Mouse (Mus musculus): Measurements from ENCODE around the gene Olfr555.
"Not testable (repeated sequence)": the region's sequence is repeated elsewhere in the genome, so short reads cannot be mapped to it uniquely, and the experiment has no call there.

Gene Olfr555

DNA sequence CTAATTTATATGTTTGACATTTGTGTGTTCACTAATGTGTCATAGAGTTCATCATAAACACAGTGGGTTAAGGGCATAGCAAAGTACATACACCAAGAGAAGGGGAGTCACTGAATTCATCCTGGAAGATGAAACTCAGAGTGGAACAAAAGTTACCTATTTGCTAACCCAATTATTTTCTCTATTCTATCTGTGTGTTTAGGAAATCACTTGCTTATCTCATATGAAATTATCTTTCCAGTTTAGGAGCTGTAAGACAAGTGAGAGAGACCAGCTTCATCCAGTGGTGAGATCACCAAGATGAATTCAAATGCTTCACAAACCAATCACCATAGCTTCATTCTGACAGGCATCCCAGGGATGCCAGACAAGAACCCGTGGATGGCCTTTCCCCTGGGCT, at the start of gene Olfr555:
Gene Olfr555 (plus strand): TSS at position 301 of the 400 bp plus-strand sequence.
- DNase-seq (ENCODE audit: low spot score), result no peak

DNA sequence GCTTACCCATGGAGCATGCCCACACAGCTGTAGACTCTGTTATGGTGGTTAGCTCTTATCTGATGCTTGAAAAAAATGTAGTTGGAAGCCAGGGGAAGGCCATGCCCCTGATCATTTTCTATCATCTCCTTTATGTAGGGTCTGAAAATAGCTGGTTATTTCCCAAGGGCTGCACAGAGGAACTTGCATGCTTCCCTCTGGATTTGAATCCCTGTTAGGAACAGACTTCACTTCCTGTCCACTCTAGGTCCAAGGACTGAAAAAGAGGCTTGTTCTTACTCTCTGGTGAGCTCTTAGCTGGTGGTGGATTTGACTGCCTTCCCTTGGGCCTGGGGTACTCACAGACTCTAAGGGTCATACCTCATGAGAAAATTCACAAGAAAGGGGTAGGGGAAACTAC, 40.5 kb upstream of the Olfr555 start, which contains the start of gene Olfr553:
Gene Olfr553 (minus strand): TSS at position 101 of the 400 bp plus-strand sequence.
- DNase-seq (ENCODE audit: low spot score), result no peak

DNA sequence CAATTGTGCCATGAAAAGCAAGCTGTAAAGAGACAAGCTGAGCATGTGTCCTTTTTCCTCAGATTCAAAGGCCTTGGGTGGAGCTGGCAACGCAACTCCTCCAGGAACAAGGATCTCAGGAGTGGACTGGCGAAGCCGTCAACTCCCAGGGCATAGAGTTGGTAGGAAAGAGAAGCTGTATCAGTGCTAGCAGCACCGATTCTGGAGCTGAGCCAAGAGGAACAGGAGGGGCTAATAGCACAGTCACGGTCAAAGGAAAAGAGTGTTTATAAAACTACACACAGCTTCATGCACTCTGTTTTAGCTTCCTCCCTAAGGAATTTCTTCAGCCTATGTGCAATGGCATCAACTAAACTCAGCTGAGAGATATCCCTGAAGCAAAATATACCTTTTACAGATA, 39.0 kb upstream of the Olfr555 start:
- no peak for DNase-seq (ENCODE audit: low spot score)

DNA sequence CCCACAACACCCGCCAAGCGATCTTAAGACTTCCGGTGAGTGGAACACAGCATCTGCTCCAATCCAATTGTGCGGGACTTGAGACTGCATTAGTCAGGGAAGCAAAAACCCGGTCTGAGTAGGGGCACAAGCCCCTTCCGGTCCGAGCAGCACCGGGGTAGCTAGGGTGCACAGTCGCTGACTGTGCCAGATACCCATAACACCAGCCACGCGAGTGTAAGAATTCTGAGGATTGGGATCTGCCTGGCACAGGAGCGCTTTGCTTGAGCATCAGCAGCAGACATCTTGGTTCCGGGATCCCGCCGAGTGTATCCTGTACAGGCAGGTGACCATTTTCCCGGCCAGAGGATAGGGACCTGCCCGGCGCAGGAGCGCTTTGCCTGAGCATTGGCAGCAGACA, 38.3 kb upstream of the Olfr555 start:
- not testable (repeated sequence) for DNase-seq (ENCODE audit: low spot score)

DNA sequence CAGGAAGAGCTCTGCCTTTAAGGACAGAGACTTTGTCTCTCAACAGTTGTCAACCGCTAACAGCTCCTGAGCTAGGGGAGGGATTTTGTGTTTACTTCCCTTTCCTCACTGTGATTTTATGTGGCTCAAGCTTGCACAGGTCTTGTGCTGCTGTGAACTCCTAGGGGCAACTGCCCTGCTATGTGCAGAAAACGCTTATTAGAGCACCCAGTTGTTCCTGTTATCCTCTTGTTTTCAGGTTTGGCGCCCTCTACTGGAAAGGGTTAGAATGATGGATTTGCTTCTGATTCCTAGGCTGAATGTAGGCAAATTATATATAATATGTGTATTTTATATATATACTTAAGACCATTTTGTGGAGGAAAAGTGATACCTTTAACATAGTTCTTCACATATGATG, 22.0 kb upstream of the Olfr555 start:
- DNase-seq (ENCODE audit: low spot score), result peak; percentile 51

DNA sequence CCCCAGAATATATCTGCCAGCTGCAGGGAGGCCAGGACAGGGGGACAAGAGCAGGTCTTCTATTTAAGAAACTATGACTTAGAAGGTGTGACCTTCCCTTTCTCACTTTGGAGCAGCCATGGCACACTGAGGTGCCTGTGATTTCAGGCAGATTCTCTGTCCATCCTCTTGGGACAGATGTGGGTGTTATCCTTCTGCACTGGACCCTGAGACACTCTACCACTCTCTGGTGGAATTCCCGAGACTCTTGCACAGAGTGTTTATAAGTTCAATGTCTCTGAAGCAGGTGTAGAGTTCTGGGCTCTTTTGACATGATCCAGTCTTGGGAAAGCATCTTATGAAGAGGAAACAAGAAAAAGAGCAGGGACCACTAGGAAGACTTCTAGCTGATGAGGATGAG, 20.5 kb upstream of the Olfr555 start, which contains the start of gene Olfr554:
Gene Olfr554 (plus strand): TSS at position 301 of the 400 bp plus-strand sequence.
- DNase-seq (ENCODE audit: low spot score), result no peak

DNA sequence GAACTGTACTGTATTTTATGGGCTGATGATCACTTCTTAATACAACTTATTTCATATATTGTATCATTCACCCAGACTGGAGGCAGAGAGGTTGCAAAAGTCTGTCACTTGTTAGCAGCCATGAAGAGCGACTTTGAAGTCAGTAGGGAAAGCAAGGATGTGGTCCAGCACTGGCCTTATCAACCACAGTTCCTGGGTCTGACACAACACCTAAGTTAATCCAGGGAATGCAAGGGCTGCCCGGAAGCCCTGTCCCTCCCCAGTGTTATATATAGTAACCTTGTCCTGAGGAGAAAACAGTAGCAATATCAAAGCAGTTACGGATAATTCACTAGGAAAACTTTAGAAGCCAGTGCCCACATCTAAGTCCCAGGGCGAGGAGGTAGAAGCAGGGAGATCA, 13.7 kb upstream of the Olfr555 start:
- not testable (repeated sequence) for DNase-seq (ENCODE audit: low spot score)

DNA sequence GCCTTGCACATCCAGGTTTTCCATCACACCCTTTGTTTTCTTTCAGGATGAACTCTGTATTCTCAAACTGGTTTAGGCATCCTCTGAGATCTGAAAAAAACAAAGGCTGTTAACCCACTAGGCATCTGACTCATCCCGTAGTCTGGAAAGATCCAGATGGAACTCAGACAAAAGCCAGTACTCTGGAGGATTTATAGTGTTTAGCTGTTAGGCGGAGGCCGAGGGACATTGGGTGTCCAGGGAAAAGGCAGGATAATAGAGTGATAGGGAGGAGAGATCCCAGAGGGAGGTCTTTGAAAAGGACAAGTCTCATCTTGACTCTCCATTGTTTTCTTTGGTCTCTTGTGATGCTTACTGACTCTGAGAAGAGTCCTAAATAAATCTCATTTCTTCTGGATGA, 6.0 kb downstream of the Olfr555 start, which contains the start of gene Olfr556:
Gene Olfr556 (plus strand): TSS at position 301 of the 400 bp plus-strand sequence.
- no peak for DNase-seq (ENCODE audit: low spot score)

DNA sequence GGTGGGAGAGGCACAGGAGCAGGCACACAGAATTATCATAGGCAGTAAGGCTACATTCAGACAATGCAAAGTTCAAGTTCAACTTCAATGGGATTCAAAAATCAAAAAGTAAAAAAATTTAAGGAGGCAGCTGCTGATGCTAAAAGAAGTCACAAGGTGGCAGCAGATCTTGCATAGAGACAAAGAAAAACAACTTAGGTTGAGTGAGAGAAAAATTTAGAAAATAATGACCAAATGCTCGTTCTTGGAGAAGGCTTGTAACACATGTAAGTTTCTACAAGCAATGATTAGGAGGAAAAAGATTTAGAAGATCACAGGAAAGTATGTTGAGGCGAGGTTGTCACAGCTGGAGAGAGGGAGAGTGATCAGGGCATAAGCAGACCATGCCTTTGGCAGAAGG, 6.8 kb downstream of the Olfr555 start:
- no peak for DNase-seq (ENCODE audit: low spot score)

DNA sequence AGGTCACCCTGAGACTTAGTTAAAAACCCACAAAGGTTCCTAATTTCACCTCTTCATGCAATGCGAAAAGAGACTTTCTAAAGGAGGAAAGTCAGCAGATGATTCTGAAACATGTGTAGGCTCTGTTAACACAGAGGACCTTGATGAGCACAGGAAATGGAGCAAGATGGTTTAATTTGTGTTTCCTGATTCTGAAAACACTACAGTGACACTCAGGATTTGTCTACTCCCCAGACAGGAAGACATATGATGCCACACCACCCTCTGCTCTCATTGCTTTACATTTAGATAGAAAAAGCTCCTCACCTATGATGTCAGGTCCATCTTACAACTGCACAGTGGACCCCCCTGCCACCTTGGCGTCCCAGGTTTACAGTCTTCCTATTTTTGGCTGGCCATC, 17.6 kb downstream of the Olfr555 start:
- DNase-seq (ENCODE audit: low spot score), result no peak

DNA sequence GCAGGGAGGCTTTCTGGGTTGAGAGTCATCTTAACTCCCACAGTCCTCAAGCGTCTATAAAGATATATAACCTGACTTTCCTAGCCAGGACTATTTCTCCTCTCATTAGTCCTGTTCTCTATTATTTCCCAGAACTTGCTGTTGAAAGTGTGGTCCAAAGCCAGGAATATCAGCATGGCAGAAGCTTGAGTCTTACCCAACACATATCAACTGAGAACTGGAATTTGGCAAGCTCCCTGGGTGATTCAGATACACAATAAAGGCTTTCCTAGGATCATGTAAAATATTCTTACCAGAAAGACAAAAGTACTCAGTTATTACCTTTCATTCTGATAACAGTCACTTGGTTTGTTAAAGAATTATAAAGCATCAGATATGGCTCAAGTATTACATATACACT, 23.3 kb downstream of the Olfr555 start:
- no peak for DNase-seq (ENCODE audit: low spot score)

DNA sequence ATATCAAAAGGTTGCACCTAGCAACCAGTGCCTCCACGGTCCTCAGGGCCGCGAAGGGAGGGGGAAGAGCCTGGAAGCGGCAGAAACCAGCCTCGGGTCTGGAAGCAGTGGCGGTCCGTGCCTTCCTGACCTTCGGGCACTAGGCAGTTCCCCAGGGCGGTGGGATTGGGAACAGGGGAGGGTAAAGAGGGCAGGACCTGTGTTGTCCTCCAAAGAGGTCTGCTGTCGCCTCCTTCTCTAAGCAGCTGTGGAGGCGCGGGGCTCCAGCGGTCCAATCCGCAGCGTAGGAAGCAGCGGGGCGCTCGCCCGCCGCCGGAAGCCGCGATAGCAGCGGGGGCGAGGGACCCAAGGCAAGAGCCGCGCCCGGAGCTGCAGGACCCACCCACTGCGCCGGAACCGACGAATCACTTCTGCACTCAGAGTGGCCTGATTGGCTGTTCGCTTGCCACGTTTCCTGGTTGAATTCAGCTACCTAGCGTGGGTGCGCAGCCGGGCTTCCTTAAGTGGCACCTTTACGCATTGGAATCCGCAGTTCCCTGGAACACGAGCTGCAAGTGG, 28.4 kb downstream of the Olfr555 start, which contains the start of gene Trim68:
Gene Trim68 (minus strand): TSS at position 384 of the 558 bp plus-strand sequence.
- peak; percentile 85 for DNase-seq (ENCODE audit: low spot score)

DNA sequence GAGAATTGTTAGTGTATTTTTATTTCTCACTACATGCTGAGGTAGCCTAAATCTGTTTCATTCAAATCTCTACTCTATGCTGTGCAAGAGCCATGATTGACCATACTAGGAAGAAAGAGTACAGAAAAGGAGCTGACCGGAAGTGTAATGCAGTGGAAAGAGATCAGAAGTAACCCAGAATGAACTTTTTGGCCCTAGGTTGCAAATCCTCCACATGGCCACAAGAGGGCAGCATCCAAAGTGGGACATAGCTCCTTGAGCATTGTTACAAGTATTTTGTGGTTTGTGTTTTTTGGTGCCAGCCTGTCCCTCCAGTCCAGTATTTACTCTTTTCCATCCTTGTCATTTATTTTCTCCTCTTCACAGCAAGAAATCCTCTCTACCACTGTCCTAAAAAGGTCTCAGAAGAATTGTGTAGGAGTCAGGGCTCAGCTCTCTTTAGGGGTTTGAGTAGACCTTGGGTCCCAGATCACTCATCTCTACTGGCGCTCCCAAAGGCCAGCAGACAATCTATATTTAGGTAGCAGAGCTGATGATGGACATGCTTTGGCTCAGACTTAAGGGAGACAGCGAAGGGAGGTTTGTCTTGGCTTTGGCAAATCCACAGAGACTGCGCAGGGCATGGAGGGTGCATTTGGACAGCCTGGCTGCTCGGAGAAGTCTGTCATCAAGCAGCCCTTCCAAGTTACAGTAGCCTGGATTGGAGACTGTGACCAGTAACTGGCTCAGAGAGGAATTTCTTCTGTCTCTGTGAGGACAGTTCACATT, 36.9 kb downstream of the Olfr555 start, which contains the start of gene Olfr557:
Gene Olfr557 (plus strand): TSS at position 553 of the 768 bp plus-strand sequence.
- peak; percentile 46 for DNase-seq (ENCODE audit: low spot score)

DNA sequence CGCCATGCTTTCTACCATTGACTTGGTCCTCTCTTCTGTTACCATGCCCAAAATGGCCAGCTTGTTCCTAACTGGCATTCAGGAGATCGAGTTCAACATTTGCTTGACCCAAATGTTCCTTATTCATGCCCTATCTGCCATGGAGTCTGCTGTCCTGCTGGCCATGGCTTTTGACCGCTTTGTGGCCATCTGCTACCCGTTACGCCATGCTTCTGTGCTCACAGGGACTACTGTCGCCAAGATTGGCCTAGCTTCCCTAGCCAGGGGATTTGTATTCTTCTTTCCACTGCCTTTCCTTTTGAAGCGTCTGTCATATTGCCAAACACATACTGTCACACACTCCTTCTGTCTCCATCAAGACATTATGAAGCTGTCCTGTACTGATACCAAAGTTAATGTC, 39.8 kb downstream of the Olfr555 start:
- no peak for DNase-seq (ENCODE audit: low spot score)

DNA sequence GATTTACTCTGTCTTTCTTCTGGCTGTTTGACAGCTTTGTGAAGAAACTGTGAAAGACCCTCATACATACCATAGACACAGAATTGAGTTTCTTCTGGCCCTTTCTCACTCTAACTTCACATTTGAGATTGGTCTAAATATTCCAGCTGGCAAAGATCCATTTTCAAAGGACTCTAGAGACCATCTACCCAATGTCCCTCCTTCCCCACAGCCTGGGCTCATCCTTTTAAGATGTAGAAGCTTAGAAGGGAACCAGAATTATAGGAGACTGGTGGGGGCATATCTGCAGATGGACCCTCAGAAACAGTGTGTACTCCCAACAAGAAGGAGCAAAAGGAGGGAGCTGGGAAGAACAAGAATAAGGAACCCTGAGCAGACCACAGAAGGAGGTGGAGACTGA, 43.3 kb downstream of the Olfr555 start, which contains the start of gene Olfr558:
Gene Olfr558 (plus strand): TSS at position 301 of the 400 bp plus-strand sequence.
- DNase-seq (ENCODE audit: low spot score), result no peak

Data from urinary bladder, postnatal 25 days (tissue).